Mouse (Mus musculus): ENCODE results near the gene Sgsm1. TPM values are rescaled to one million over a fixed set of nuclear protein-coding genes. Genes with fewer than 3 reads are reported as not detected.
A peak's percentile ranks its signal among the peaks of the same experiment; 100 is the strongest.

The Sgsm1 gene
- polyA plus RNA-seq, 1 experiment from 2014 or later = 19.4 TPM

GRCm38 (mm10) chr5:113332239-113332638 lies 21.7 kb upstream of the Sgsm1 start:
- Histone ChIP-seq H3K4me3 (ENCODE audit: low read length) (no peak overlapping the region), H3K27me3 (replicated peaks; ENCODE audit: control insufficient read depth, insufficient read depth, low read length) (peaks cover 29% of the 10 kb centered on the region), H3K4me1 (ENCODE audit: control insufficient read depth, insufficient read depth, low read depth, low read length) (peaks cover 6% of the 10 kb centered on the region), H3K36me3 (ENCODE audit: control insufficient read depth, insufficient read depth, low read length) (no peaks in the 10 kb centered on the region), H3K4me2 (ENCODE audit: low read length) (no peak overlapping the region), H3K9me3 (ENCODE audit: control insufficient read depth, low read length) (peaks cover 2% of the 10 kb centered on the region), H3K27ac (ENCODE audit: low read depth, low read length) (no peak overlapping the region), H3K9ac (ENCODE audit: low read depth, low read length) (no peak overlapping the region)
- WGBS = 38% methylated on average over 12 of the region's 12 CpGs
- no peak for ATAC-seq

GRCm38 (mm10) chr5:113330202-113330601 lies 19.6 kb upstream of the Sgsm1 start:
- no peak for ATAC-seq
- peaks cover 18% of the 10 kb centered on the region for H3K27me3 ChIP-seq (replicated peaks; ENCODE audit: control insufficient read depth, insufficient read depth, low read length)
- no peaks in the 10 kb centered on the region for H3K36me3 ChIP-seq (ENCODE audit: control insufficient read depth, insufficient read depth, low read length)
- H3K27ac ChIP-seq (ENCODE audit: low read depth, low read length) = no peak overlapping the region
- H3K9ac ChIP-seq (ENCODE audit: low read depth, low read length) = no peak overlapping the region
- H3K4me3 ChIP-seq (ENCODE audit: low read length) = no peak overlapping the region
- H3K9me3 ChIP-seq (ENCODE audit: control insufficient read depth, low read length) = peaks cover 2% of the 10 kb centered on the region
- no peak overlapping the region for H3K4me2 ChIP-seq (ENCODE audit: low read length)
- no peaks in the 10 kb centered on the region for H3K4me1 ChIP-seq (ENCODE audit: control insufficient read depth, insufficient read depth, low read depth, low read length)
- 75% methylated on average over 3 of the region's 3 CpGs for WGBS

DNA sequence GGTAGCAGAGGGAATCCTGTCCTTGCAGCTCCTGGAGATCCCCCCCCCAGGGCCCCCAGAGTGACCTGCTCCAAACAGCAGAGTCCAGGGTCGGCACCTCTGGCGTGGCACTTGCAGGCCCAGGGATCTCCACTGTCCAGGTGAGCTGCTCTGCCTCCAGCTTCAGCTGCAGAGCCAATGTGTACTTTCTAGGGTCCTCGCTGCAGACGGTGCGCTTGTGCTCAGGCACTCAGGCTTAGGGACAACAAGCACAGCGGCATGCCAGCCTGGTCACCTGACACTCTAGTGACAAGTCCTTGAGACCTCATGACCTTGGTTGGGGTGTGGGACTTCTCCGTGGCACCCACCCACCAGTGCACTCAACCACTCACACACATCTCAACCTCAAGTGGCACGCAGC lies 18.9 kb upstream of the Sgsm1 start:
- no peak for ATAC-seq
- H3K27me3 ChIP-seq (replicated peaks; ENCODE audit: control insufficient read depth, insufficient read depth, low read length) = peaks cover 11% of the 10 kb centered on the region
- H3K4me2 ChIP-seq (ENCODE audit: low read length) = no peak overlapping the region
- H3K4me3 ChIP-seq (ENCODE audit: low read length) = no peak overlapping the region
- no peaks in the 10 kb centered on the region for H3K4me1 ChIP-seq (ENCODE audit: control insufficient read depth, insufficient read depth, low read depth, low read length)
- peaks cover 2% of the 10 kb centered on the region for H3K9me3 ChIP-seq (ENCODE audit: control insufficient read depth, low read length)
- 98% methylated on average over 7 of the region's 8 CpGs for WGBS
- H3K9ac ChIP-seq (ENCODE audit: low read depth, low read length) = no peak overlapping the region
- H3K36me3 ChIP-seq (ENCODE audit: control insufficient read depth, insufficient read depth, low read length) = no peaks in the 10 kb centered on the region
- no peak overlapping the region for H3K27ac ChIP-seq (ENCODE audit: low read depth, low read length)

DNA sequence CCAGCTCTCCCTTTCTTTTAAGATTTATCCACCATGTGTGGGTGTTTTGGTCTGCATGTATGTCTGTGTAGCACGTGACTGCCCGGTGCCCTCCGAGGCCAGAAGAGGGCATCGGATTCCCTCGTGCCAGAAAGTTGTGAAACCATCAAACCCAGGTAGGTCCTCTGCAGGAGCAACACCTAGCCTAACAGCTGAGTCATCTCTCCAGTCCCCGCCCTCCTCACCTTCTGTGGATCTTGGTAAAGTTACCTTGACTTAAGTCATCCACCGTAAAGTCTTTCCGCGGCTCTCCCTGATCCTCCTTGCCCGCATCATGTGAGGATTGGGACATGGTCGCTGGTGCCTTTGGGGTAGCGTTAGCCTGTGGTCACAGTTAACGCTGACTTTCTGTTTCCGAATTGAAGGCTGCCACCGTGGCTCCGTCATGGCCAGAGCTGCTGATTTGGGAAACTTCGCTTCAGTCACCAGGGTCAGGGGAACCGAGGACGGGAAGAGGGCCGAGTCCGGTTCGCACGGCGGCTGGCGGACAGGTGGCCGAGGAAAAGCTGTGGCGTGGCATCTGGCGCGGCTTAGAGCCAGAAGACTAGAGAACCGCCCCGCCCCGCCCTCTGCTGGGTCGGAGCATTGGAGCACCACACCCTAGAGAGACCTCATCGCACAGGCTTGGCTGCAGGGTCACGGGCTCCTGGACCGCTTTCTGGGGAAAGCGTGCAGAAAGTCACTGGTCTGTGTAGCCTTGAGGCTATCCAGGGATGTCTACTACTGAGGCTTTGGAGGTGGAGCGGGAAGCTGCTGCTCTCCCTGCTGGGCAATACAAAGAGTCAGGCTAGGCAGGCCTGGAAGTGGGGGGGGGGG lies 13.4 kb upstream of the Sgsm1 start:
- Histone ChIP-seq H3K4me2 (ENCODE audit: low read length) (peak overlapping the region; percentile 62), H3K27ac (ENCODE audit: low read depth, low read length) (no peak overlapping the region), H3K36me3 (ENCODE audit: control insufficient read depth, insufficient read depth, low read length) (no peaks in the 10 kb centered on the region), H3K9me3 (ENCODE audit: control insufficient read depth, low read length) (peaks cover 2% of the 10 kb centered on the region), H3K4me3 (ENCODE audit: low read length) (peak overlapping the region; percentile 33), H3K4me1 (ENCODE audit: control insufficient read depth, insufficient read depth, low read depth, low read length) (peaks cover 7% of the 10 kb centered on the region), H3K9ac (ENCODE audit: low read depth, low read length) (peak overlapping the region; percentile 54), H3K27me3 (replicated peaks; ENCODE audit: control insufficient read depth, insufficient read depth, low read length) (peaks cover 2% of the 10 kb centered on the region; the same call in 1 of the 2 replicates)
- 4% methylated on average over 38 of the region's 38 CpGs for WGBS
- ATAC-seq = no peak

GRCm38 (mm10) chr5:113313998-113314397 lies 3.4 kb upstream of the Sgsm1 start:
- peak; percentile 66 for ATAC-seq
- Histone ChIP-seq H3K27me3 (replicated peaks; ENCODE audit: control insufficient read depth, insufficient read depth, low read length) (no peaks in the 10 kb centered on the region), H3K36me3 (ENCODE audit: control insufficient read depth, insufficient read depth, low read length) (no peaks in the 10 kb centered on the region), H3K9ac (ENCODE audit: low read depth, low read length) (peak overlapping the region; percentile 53), H3K4me2 (ENCODE audit: low read length) (peak overlapping the region; percentile 46), H3K27ac (ENCODE audit: low read depth, low read length) (no peak overlapping the region), H3K9me3 (ENCODE audit: control insufficient read depth, low read length) (no peaks in the 10 kb centered on the region), H3K4me1 (ENCODE audit: control insufficient read depth, insufficient read depth, low read depth, low read length) (peaks cover 15% of the 10 kb centered on the region), H3K4me3 (ENCODE audit: low read length) (peak overlapping the region; percentile 18)
- WGBS = 2% methylated on average over 24 of the region's 24 CpGs

DNA sequence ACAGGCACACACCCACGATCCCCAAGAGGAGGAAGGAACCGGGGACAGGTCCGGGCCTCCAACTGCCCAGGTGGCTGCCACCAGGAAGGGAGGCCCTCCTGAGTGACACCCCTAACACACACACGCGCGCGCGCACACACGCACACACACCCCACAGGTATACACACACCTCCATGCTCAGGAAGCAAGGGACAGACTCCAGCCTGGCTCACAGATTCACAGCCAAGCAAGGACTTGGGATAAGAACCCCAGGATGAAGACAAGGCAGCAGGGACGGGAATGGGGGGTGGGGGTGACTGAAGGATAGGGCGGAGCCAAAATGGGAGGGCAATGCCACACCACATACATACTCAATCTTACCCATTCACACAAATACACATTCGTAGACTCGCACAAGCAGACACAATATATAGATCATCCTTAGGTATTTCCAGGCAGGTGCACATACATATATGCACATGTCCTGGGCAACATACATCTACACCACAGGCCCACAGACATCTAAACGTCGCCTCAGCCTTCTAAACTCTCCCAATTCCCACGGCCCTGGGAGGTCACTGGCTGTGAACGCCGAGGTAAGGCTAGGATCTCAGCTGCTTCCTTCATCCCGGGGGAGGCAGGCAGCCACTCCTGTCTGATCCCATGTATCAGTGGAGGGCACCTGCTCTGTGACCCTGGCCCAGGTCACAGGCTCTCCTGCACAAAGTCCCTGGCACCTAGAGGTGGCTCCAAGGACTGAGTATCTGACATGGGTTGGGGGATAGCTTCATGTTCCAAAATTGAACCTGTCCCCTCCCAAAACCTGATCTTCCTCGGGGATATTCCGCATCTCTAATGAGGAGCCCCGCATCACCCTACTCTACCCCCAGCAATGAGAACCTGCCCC lies 852 bp downstream of the Sgsm1 start:
- WGBS = 51% methylated on average over 21 of the region's 22 CpGs
- H3K4me1 ChIP-seq (ENCODE audit: control insufficient read depth, insufficient read depth, low read depth, low read length) = peaks cover 45% of the 10 kb centered on the region

DNA sequence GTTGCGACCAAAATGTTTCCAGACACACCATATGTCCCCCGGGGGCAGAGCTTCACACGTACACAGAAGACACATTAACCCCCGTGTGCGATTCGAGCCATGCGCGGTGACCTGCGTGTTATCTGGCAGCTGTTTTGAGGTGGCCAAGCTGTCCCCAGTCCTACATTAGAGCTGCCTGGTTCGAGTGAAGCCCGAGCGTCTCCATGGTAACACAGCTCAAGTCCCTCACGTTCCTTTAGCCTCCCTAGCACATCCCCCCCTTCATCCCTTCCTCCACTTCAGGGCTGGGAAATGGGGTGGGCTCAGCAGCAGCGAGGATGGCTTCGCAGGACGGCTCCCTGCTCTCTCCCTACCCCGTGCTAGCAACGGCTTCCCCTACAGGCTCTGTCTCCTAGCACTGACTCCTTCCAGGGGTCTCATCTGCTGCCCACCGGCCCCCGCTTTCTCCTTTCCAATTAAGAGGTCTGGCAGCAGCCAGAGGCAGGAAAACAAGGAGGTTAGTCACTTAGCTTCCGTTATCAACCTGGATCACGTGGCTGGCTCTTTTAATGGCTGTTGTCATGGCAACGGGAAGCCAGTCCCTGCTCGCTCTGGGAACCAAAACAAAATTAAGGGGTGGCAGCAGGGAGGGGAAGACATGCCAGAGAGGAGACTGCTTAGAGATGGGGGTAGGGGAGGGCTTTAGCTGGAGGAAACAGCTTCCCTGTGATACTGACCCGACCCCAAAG lies 3.7 kb downstream of the Sgsm1 start:
- peak overlapping the region; percentile 90 for H3K27ac ChIP-seq (ENCODE audit: low read depth, low read length)

More for the DNA sequence above, 852 bp downstream of the Sgsm1 start:
- no peak for ATAC-seq
- Histone ChIP-seq H3K4me3 (ENCODE audit: low read length) (peak overlapping the region; percentile 64), H3K27ac (ENCODE audit: low read depth, low read length) (0 out of 2 replicates have a peak overlapping the region, but pooled peaks have one; percentile 51), H3K27me3 (replicated peaks; ENCODE audit: control insufficient read depth, insufficient read depth, low read length) (no peaks in the 10 kb centered on the region), H3K9ac (ENCODE audit: low read depth, low read length) (peak overlapping the region; percentile 77), H3K4me2 (ENCODE audit: low read length) (peak overlapping the region; percentile 70), H3K36me3 (ENCODE audit: control insufficient read depth, insufficient read depth, low read length) (no peaks in the 10 kb centered on the region), H3K9me3 (ENCODE audit: control insufficient read depth, low read length) (no peaks in the 10 kb centered on the region)

DNA sequence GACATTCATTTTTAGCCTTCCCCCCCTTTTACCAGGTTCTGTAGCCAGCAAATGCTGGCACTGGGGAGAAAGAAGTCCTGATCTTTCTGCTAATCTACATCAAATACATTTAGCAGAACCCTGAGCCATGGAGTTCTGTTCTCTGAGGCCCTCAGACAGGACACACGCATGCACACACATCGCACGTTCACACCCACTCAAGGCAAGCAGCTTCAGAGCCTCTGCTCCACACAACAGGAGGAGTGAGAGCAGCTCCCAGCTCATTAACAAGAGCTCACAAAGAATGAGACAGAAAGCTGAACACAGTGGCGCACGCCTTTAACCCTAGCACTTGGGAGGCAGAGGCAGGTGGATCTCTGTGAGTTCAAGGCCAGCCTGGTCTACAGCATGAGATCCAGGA lies 6.1 kb downstream of the Sgsm1 start:
- Histone ChIP-seq H3K9ac (ENCODE audit: low read depth, low read length) (no peak overlapping the region; the same call in 1 of the 2 replicates), H3K27me3 (replicated peaks; ENCODE audit: control insufficient read depth, insufficient read depth, low read length) (no peaks in the 10 kb centered on the region), H3K27ac (ENCODE audit: low read depth, low read length) (no peak overlapping the region), H3K4me1 (ENCODE audit: control insufficient read depth, insufficient read depth, low read depth, low read length) (peaks cover 35% of the 10 kb centered on the region), H3K4me2 (ENCODE audit: low read length) (no peak overlapping the region), H3K36me3 (ENCODE audit: control insufficient read depth, insufficient read depth, low read length) (no peaks in the 10 kb centered on the region), H3K9me3 (ENCODE audit: control insufficient read depth, low read length) (no peaks in the 10 kb centered on the region), H3K4me3 (ENCODE audit: low read length) (no peak overlapping the region)
- 87% methylated on average over 5 of the region's 5 CpGs for WGBS
- ATAC-seq = no peak

More for the DNA sequence above, 3.7 kb downstream of the Sgsm1 start:
- H3K36me3 ChIP-seq (ENCODE audit: control insufficient read depth, insufficient read depth, low read length) = no peaks in the 10 kb centered on the region
- H3K9me3 ChIP-seq (ENCODE audit: control insufficient read depth, low read length) = no peaks in the 10 kb centered on the region
- peak overlapping the region; percentile 35 for H3K9ac ChIP-seq (ENCODE audit: low read depth, low read length)
- no peaks in the 10 kb centered on the region for H3K27me3 ChIP-seq (replicated peaks; ENCODE audit: control insufficient read depth, insufficient read depth, low read length)
- H3K4me1 ChIP-seq (ENCODE audit: control insufficient read depth, insufficient read depth, low read depth, low read length) = peaks cover 42% of the 10 kb centered on the region
- H3K4me3 ChIP-seq (ENCODE audit: low read length) = peak overlapping the region; percentile 28
- peak overlapping the region; percentile 55 for H3K4me2 ChIP-seq (ENCODE audit: low read length)
- ATAC-seq = peak; percentile 79
- under 1% methylated on average over 25 of the region's 25 CpGs for WGBS
